Mouse (Mus musculus): ENCODE measurements at regions not wholly inside any gene's neighbourhood (a gene's known extent, or its start where the extent isn't known, plus 50 kb on each side); places are given as distances from the start of the nearest gene placed in this dataset.

DNA sequence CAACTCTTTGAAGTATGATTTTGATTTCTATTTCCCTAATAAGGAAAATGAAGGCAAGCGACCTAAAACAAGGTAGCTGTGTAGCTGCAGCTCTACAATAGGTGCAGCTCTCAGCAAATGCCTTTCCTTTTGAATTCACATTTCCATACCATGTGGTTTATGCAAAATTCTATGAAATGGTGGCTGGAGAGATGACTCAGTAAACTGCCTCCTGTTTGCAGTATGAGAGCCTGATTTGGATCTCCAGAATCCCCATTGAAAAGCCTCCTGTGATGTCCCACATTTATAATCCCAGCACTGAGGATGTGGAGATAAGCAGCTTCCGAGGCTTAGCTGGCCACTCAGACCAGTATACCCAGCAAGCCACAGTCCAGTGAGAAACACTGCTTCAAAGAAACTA is 59.6 kb downstream of the Npy1r start:
- ATAC-seq (replicated peaks): no peak
- WGBS: 78% methylated on average over 2 of the region's 2 CpGs
- no peaks in the 10 kb centered on the region for H3K4me1 ChIP-seq

GRCm38 (mm10) chr8:66757830-66758229 is 60.8 kb downstream of the Npy1r start:
- 81% methylated on average over 2 of the region's 2 CpGs for WGBS

More for the DNA sequence above, 59.6 kb downstream of the Npy1r start:
- H3K4me2 ChIP-seq: no peak overlapping the region
- H3K9ac ChIP-seq: no peak overlapping the region
- H3K27me3 ChIP-seq (replicated peaks): no peaks in the 10 kb centered on the region
- H3K36me3 ChIP-seq (replicated peaks): no peaks in the 10 kb centered on the region
- no peak overlapping the region for H3K27ac ChIP-seq
- no peak overlapping the region for H3K4me3 ChIP-seq
- no peaks in the 10 kb centered on the region for H3K9me3 ChIP-seq

GRCm38 (mm10) chr8:66758519-66758918 is 61.5 kb downstream of the Npy1r start:
- WGBS: 87% methylated on average over 2 of the region's 2 CpGs
- Histone ChIP-seq H3K9me3 (no peaks in the 10 kb centered on the region), H3K27ac (no peak overlapping the region), H3K4me1 (no peaks in the 10 kb centered on the region), H3K4me2 (no peak overlapping the region), H3K9ac (no peak overlapping the region), H3K27me3 (replicated peaks) (no peaks in the 10 kb centered on the region), H3K36me3 (replicated peaks) (no peaks in the 10 kb centered on the region), H3K4me3 (no peak overlapping the region)
- ATAC-seq (replicated peaks): no peak

More at GRCm38 (mm10) chr8:66757830-66758229, 60.8 kb downstream of the Npy1r start:
- Histone ChIP-seq H3K36me3 (replicated peaks) (no peaks in the 10 kb centered on the region), H3K27me3 (replicated peaks) (no peaks in the 10 kb centered on the region), H3K27ac (no peak overlapping the region), H3K4me2 (no peak overlapping the region), H3K9me3 (no peaks in the 10 kb centered on the region), H3K4me1 (no peaks in the 10 kb centered on the region), H3K4me3 (no peak overlapping the region), H3K9ac (no peak overlapping the region)
- ATAC-seq (replicated peaks): no peak

GRCm38 (mm10) chr8:66759716-66760115 is 62.7 kb downstream of the Npy1r start:
- H3K9me3 ChIP-seq: no peaks in the 10 kb centered on the region
- no peak overlapping the region for H3K4me3 ChIP-seq
- H3K27ac ChIP-seq: no peak overlapping the region
- no peaks in the 10 kb centered on the region for H3K4me1 ChIP-seq
- no peak overlapping the region for H3K9ac ChIP-seq
- no peak overlapping the region for H3K4me2 ChIP-seq
- no peak for ATAC-seq (replicated peaks)
- no peaks in the 10 kb centered on the region for H3K36me3 ChIP-seq (replicated peaks)
- H3K27me3 ChIP-seq (replicated peaks): no peaks in the 10 kb centered on the region

DNA sequence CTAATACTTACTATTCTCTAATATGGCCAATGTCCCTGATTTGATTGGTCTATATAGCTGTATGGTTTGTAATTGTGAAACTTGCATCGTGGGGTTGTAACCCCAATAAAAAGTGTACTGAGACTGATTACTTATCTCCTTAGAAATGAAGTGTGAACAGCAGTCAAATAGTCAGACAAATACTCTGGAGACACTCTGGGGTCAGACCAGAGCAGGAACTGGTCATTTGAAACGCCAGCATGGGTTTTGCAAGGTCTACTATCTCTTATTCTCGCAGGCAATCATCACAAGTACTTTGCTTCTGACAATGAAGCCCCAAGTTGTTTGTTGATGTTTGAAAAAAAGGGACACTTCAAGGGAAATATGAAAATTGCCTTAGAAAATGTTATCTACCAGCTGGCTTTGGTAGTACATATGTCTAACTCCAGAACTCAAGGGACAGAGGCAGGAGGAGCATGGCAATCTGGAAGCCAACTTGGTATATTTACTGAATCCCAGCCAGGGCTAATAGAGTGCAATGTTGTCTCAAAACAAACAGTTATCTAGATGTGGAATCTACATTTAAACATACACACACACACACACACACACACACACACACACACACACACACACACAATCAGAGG is 64.1 kb downstream of the Npy1r start:
- Histone ChIP-seq H3K27ac (no peak overlapping the region), H3K9me3 (no peaks in the 10 kb centered on the region), H3K4me3 (no peak overlapping the region), H3K27me3 (replicated peaks) (no peaks in the 10 kb centered on the region), H3K4me2 (no peak overlapping the region), H3K4me1 (no peaks in the 10 kb centered on the region), H3K9ac (no peak overlapping the region), H3K36me3 (replicated peaks) (no peaks in the 10 kb centered on the region)
- 87% methylated on average over 3 of the region's 3 CpGs for WGBS
- ATAC-seq (replicated peaks): no peak

GRCm38 (mm10) chr8:66764992-66765528 is 68.1 kb downstream of the Npy1r start:
- WGBS: 58% methylated on average over 3 of the region's 3 CpGs
- Histone ChIP-seq H3K4me1 (no peaks in the 10 kb centered on the region), H3K4me2 (no peak overlapping the region), H3K27ac (no peak overlapping the region), H3K27me3 (replicated peaks) (no peaks in the 10 kb centered on the region), H3K9me3 (no peaks in the 10 kb centered on the region), H3K36me3 (replicated peaks) (no peaks in the 10 kb centered on the region), H3K9ac (no peak overlapping the region), H3K4me3 (no peak overlapping the region)
- ATAC-seq (replicated peaks): no peak

GRCm38 (mm10) chr8:66768379-66768969 is 71.5 kb downstream of the Npy1r start:
- Histone ChIP-seq H3K27me3 (replicated peaks) (no peaks in the 10 kb centered on the region), H3K9me3 (no peaks in the 10 kb centered on the region), H3K9ac (no peak overlapping the region), H3K4me1 (no peaks in the 10 kb centered on the region), H3K4me3 (no peak overlapping the region), H3K4me2 (no peak overlapping the region), H3K36me3 (replicated peaks) (no peaks in the 10 kb centered on the region), H3K27ac (no peak overlapping the region)
- ATAC-seq (replicated peaks): no peak

DNA sequence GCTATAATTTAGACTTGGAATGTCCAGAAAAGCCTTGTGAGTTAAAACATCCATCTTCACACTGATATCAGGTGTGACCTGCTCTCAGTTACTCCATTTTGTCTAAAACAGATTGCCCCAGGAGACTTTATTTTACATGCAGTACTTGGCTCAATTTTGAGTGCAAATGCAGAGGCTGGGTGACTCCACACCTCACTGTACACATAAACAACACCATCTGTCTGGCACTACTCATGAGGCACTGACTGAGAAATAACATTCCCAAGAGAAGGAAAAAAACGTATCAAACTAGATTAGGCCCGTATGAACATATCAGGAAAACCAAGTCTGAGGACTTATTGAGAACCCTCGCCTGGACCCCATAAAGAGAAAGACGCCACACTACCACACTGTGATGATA is 74.1 kb downstream of the Npy1r start:
- no peaks in the 10 kb centered on the region for H3K4me1 ChIP-seq
- no peak overlapping the region for H3K9ac ChIP-seq
- H3K4me3 ChIP-seq: no peak overlapping the region
- no peak overlapping the region for H3K4me2 ChIP-seq
- 93% methylated on average over 4 of the region's 4 CpGs for WGBS
- no peak overlapping the region for H3K27ac ChIP-seq
- no peaks in the 10 kb centered on the region for H3K36me3 ChIP-seq (replicated peaks)
- no peaks in the 10 kb centered on the region for H3K27me3 ChIP-seq (replicated peaks)
- no peak for ATAC-seq (replicated peaks)
- no peaks in the 10 kb centered on the region for H3K9me3 ChIP-seq

- WGBS: 88% methylated on average over 4 of the region's 4 CpGs
- Histone ChIP-seq H3K4me2 (no peak overlapping the region), H3K4me1 (peaks cover 8% of the 10 kb centered on the region; the same call in 1 of the 2 replicates), H3K27ac (no peak overlapping the region), H3K36me3 (replicated peaks) (no peaks in the 10 kb centered on the region), H3K9ac (no peak overlapping the region), H3K4me3 (no peak overlapping the region), H3K27me3 (replicated peaks) (no peaks in the 10 kb centered on the region), H3K9me3 (no peaks in the 10 kb centered on the region)
- no peak for ATAC-seq (replicated peaks)
Observed at GRCm38 (mm10) chr8:66772653-66773052, 75.7 kb downstream of the Npy1r start.

DNA sequence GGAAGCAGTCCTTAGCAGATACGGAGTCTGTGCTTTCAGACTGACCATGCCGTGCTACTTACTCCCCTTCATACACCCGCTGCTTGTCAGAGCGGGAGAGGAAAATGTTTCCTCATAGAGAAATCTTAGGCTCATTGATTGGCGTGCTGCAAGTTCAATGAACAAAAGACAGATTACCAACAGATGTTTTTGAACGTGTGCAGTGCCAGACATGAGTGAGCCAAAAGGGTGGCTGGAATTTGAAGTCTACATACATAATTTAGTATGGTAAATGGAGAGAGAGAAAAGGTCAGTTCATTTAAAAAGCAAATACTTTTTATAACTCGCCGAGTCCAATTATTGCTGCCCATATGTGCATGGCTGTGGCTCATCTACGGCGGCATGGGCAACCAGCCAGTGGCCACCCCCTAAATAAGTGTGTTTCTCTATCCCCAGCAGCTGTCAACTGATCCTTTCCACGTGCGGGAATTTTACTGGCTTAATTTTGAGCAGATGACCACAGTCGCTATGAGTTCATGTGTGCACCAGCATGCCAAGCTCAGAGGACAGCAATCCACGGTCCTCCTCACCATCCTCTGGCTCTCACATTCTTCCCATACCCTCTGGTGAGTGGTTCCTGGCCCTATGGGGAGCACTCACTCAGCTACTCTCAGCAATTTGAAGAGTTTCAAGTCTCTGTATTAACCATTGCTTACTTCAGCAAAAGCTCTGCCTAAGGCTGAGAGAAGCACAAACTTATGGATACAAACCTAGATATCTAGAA is 80.3 kb downstream of the Npy1r start:
- no peak overlapping the region for H3K4me3 ChIP-seq
- H3K4me1 ChIP-seq: peaks cover 8% of the 10 kb centered on the region; the same call in 1 of the 2 replicates
- no peak overlapping the region for H3K27ac ChIP-seq
- WGBS: 29% methylated on average over 14 of the region's 14 CpGs
- peak; percentile 82 for ATAC-seq (replicated peaks)
- no peak overlapping the region for H3K9ac ChIP-seq
- H3K36me3 ChIP-seq (replicated peaks): no peaks in the 10 kb centered on the region
- H3K4me2 ChIP-seq: peak overlapping the region; percentile 9; the same call in 1 of the 2 replicates
- no peaks in the 10 kb centered on the region for H3K27me3 ChIP-seq (replicated peaks)
- H3K9me3 ChIP-seq: no peaks in the 10 kb centered on the region

DNA sequence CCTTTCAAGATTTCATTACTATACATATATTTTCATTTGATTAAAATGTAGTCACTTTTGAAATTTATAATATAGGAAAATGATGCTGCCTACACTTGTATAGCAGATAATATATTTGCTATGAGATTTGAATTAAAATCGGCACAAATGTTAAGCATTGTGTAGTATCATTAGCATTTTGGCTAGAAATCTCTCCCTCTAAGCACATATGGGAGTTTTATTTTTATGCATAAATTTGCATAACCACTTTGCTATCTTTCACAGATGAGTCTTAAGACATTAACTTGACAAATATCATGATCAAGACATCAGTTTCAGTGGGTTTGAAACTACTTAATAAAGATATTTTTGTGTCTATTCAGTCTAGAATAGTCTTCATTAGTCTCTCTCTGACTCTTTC is 80.4 kb upstream of the Naf1 start:
- H3K27me3 ChIP-seq (replicated peaks): no peaks in the 10 kb centered on the region
- 81% methylated on average over 1 of the region's 1 CpGs for WGBS
- no peaks in the 10 kb centered on the region for H3K9me3 ChIP-seq
- no peaks in the 10 kb centered on the region for H3K36me3 ChIP-seq (replicated peaks)
- peaks cover 8% of the 10 kb centered on the region; the same call in 1 of the 2 replicates for H3K4me1 ChIP-seq
- ATAC-seq (replicated peaks): no peak
- H3K4me3 ChIP-seq: no peak overlapping the region
- H3K9ac ChIP-seq: no peak overlapping the region
- no peak overlapping the region for H3K4me2 ChIP-seq
- no peak overlapping the region for H3K27ac ChIP-seq

- no peaks in the 10 kb centered on the region for H3K9me3 ChIP-seq
- no peaks in the 10 kb centered on the region for H3K36me3 ChIP-seq (replicated peaks)
- H3K4me3 ChIP-seq: no peak overlapping the region
- H3K27me3 ChIP-seq (replicated peaks): no peaks in the 10 kb centered on the region
- H3K4me1 ChIP-seq: no peaks in the 10 kb centered on the region
- H3K9ac ChIP-seq: no peak overlapping the region
- H3K4me2 ChIP-seq: no peak overlapping the region
- ATAC-seq (replicated peaks): no peak
- WGBS: 63% methylated on average over 2 of the region's 2 CpGs
- no peak overlapping the region for H3K27ac ChIP-seq
Observed at GRCm38 (mm10) chr8:66782656-66783055, 77.4 kb upstream of the Naf1 start.
